Mouse (Mus musculus) cortical plate, adult 2 months (tissue): ENCODE measurements around the gene Ppm1j.

ENCODE experiments used
- CTCF ChIP-seq: fragments of 200-500 bp; IDR thresholded peaks from 2 replicates; pipeline ENCODE4 v1.5.1; 2011; ENCODE audit warnings: mild to moderate bottlenecking, control low read depth, low read length; ENCODE audit not compliant: insufficient read depth; ENCODE audit errors: extremely low read depth
- POLR2A ChIP-seq: fragments of 200-500 bp; IDR thresholded peaks from 2 replicates; pipeline ENCODE4 v1.6.1; 2011; ENCODE audit warnings: mild to moderate bottlenecking, low read length, control low read depth; ENCODE audit not compliant: insufficient read depth; ENCODE audit errors: extremely low read depth

DNA sequence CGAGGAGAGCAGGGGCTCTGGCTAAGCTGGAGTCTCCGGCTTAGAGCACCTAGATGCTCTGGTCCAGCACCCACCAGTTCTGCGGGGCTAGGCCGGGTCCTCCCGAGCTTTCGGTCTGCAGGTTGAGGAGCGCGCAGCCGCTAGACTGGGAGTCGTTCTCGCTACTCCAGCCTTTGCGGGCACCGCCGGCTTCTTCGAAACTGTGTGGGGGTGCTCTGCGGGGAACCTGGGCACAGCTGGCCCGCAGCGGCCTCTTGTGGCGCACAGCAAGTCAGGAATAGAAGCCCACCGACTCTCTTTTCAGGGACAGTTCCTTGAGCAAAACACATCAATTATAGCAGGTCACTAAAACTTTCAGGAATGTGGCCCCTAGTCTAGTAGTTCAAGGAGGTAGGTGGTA lies 3.5 kb upstream of the Ppm1j start:
- peak; percentile 27 for TF ChIP-seq CTCF
- no peak for TF ChIP-seq POLR2A
